Mouse (Mus musculus) testis, adult 2 months (tissue): ENCODE measurements around the gene Hyal3. TPM values are rescaled to one million over a fixed set of nuclear protein-coding genes. Genes with fewer than 3 reads are reported as not detected.
A peak's percentile ranks its signal among the peaks of the same experiment; 100 is the strongest.

Experiments used
- H3K27ac ChIP-seq: fragments of 200-500 bp; 2 replicates; pipeline ENCODE4 v1.5.1; 2012; ENCODE audit warnings: low read depth, low read length; ENCODE audit not compliant: control insufficient read depth, insufficient read depth
- H3K27me3 ChIP-seq: fragments of 200-500 bp; 2 replicates; pipeline ENCODE4 v1.6.1; 2012; ENCODE audit warnings: mild to moderate bottlenecking, low read length, moderate library complexity; ENCODE audit not compliant: control insufficient read depth, insufficient read depth
- H3K36me3 ChIP-seq: fragments of 200-500 bp; 2 replicates; pipeline ENCODE4 v1.6.1; 2012; ENCODE audit warnings: mild to moderate bottlenecking, low read length; ENCODE audit not compliant: control insufficient read depth, insufficient read depth
- H3K4me1 ChIP-seq: fragments of 200-500 bp; 2 replicates; pipeline ENCODE4 v1.6.1; 2012; ENCODE audit warnings: low read length; ENCODE audit not compliant: control insufficient read depth, insufficient read depth
- H3K4me3 ChIP-seq: fragments of 200-500 bp; 2 replicates; pipeline ENCODE4 v1.5.1; 2012; ENCODE audit warnings: low read depth, mild to moderate bottlenecking, low read length, moderate library complexity, mixed read lengths; ENCODE audit not compliant: control insufficient read depth
- CTCF ChIP-seq: fragments of 200-500 bp; IDR thresholded peaks from 2 replicates; pipeline ENCODE4 v1.5.1; 2012; ENCODE audit warnings: low read depth, mild to moderate bottlenecking, inconsistent platforms, low read length, moderate library complexity; ENCODE audit not compliant: control insufficient read depth, insufficient read depth, insufficient replicate concordance
- POLR2A ChIP-seq: fragments of 200-500 bp; IDR thresholded peaks from 2 replicates; pipeline ENCODE4 v1.6.1; 2012; ENCODE audit warnings: low read depth, mild to moderate bottlenecking, inconsistent platforms, low read length, moderate library complexity; ENCODE audit not compliant: control insufficient read depth
- polyA plus RNA-seq: library from polyadenylated mRNA; depleted of rRNA; stranded (reverse); fragments of >200 nt; gene quantifications from 2 replicates; pipeline ENCODE4 v1.2.3, GENCODE M21; 2012

Hyal3 gene
- polyA plus RNA-seq, 1 experiment: 1.8 TPM

GRCm38 (mm10) chr9:107629411-107629730 is 48.8 kb downstream of the Hyal3 start:
- no peaks in the 10 kb centered on the region for H3K27me3 ChIP-seq
- H3K36me3 ChIP-seq: no peaks in the 10 kb centered on the region
- H3K4me3 ChIP-seq: no peak overlapping the region
- TF ChIP-seq POLR2A: no peak
- no peak for TF ChIP-seq CTCF
- H3K4me1 ChIP-seq: peaks cover 46% of the 10 kb centered on the region
- H3K27ac ChIP-seq: peak overlapping the region; percentile 14; the same call in 1 of the 2 replicates

GRCm38 (mm10) chr9:107629901-107630425 is 49.3 kb downstream of the Hyal3 start:
- H3K36me3 ChIP-seq: no peaks in the 10 kb centered on the region
- H3K27me3 ChIP-seq: no peaks in the 10 kb centered on the region
- peaks cover 51% of the 10 kb centered on the region for H3K4me1 ChIP-seq
- no peak overlapping the region for H3K27ac ChIP-seq
- TF ChIP-seq POLR2A: no peak
- TF ChIP-seq CTCF: no peak
- no peak overlapping the region for H3K4me3 ChIP-seq

- TF ChIP-seq CTCF (no peak), POLR2A (no peak)
- Histone ChIP-seq H3K4me1 (peaks cover 53% of the 10 kb centered on the region), H3K27me3 (no peaks in the 10 kb centered on the region), H3K27ac (no peak overlapping the region), H3K36me3 (no peaks in the 10 kb centered on the region), H3K4me3 (no peak overlapping the region)
These were observed 50.0 kb downstream of the Hyal3 start for GRCm38 (mm10) chr9:107630576-107630975.

GRCm38 (mm10) chr9:107631311-107631826 is 50.8 kb downstream of the Hyal3 start:
- no peaks in the 10 kb centered on the region for H3K36me3 ChIP-seq

GRCm38 (mm10) chr9:107631861-107632260 is 51.2 kb downstream of the Hyal3 start:
- no peaks in the 10 kb centered on the region for H3K36me3 ChIP-seq
- H3K27me3 ChIP-seq: no peaks in the 10 kb centered on the region
- no peak overlapping the region; the same call in 1 of the 2 replicates for H3K27ac ChIP-seq
- TF ChIP-seq CTCF (no peak), POLR2A (no peak)
- H3K4me3 ChIP-seq: no peak overlapping the region
- H3K4me1 ChIP-seq: peaks cover 47% of the 10 kb centered on the region

More at GRCm38 (mm10) chr9:107631311-107631826, 50.8 kb downstream of the Hyal3 start:
- TF ChIP-seq CTCF (no peak), POLR2A (no peak)
- Histone ChIP-seq H3K4me3 (no peak overlapping the region), H3K27ac (no peak overlapping the region), H3K27me3 (no peaks in the 10 kb centered on the region), H3K4me1 (peaks cover 52% of the 10 kb centered on the region)

- no peaks in the 10 kb centered on the region for H3K36me3 ChIP-seq
- peaks cover 49% of the 10 kb centered on the region for H3K4me1 ChIP-seq
These were observed 51.9 kb downstream of the Hyal3 start for GRCm38 (mm10) chr9:107632478-107632877.

GRCm38 (mm10) chr9:107633091-107633660 is 52.6 kb downstream of the Hyal3 start:
- Histone ChIP-seq H3K27ac (peak overlapping the region; percentile 99), H3K36me3 (no peaks in the 10 kb centered on the region), H3K4me3 (peak overlapping the region; percentile 91), H3K4me1 (peaks cover 49% of the 10 kb centered on the region), H3K27me3 (no peaks in the 10 kb centered on the region)
- no peak for TF ChIP-seq CTCF
- TF ChIP-seq POLR2A: peak; percentile 91

More at GRCm38 (mm10) chr9:107632478-107632877, 51.9 kb downstream of the Hyal3 start:
- H3K27ac ChIP-seq: peak overlapping the region; percentile 99
- H3K27me3 ChIP-seq: no peaks in the 10 kb centered on the region
- H3K4me3 ChIP-seq: peak overlapping the region; percentile 91
- TF ChIP-seq CTCF: no peak
